Mouse (Mus musculus) heart, adult 2 months (tissue): ENCODE measurements at regions not wholly inside any gene's neighbourhood (a gene's known extent, or its start where the extent isn't known, plus 50 kb on each side); places are given as distances from the start of the nearest gene placed in this dataset.

ENCODE experiments used
- CTCF ChIP-seq: fragments of 200-600 bp; IDR thresholded peaks from 2 replicates; pipeline ENCODE4 v1.8.1; 2022; ENCODE audit warnings: antibody characterized with exemption, mild to moderate bottlenecking, moderate library complexity
- EP300 ChIP-seq: fragments of 200-500 bp; IDR thresholded peaks from 2 replicates; pipeline ENCODE4 v1.6.1; 2011; ENCODE audit warnings: low read depth, low read length, control low read depth; ENCODE audit not compliant: insufficient read depth

DNA sequence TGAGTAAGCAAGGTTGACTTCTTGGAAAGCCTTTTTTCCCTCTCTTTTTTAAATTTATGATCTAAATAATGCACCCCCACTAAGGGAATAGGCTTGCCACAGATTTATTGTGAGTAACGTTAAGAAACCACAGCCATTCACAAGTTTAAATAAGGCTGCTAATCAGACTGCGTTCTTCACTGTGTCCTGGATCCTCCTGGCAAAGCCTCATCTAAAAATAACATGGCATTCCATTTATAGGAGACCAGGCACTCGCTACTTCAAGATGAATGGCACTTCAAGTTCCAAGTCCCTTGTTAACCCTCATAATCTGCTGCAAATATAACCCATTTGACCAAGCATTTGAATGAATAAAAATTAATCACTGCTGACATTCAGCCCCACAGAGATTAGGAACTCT lies 211.8 kb upstream of the Rnf219 start:
- TF ChIP-seq EP300 (no peak), CTCF (no peak)
